Mouse (Mus musculus) thymus, adult 2 months (tissue): ENCODE data around the gene Foxn2. TPM values are rescaled to one million over a fixed set of nuclear protein-coding genes. Genes with fewer than 3 reads are reported as not detected.
"Not testable (repeated sequence)": the region's sequence is repeated elsewhere in the genome, so short reads cannot be mapped to it uniquely, and the experiment has no call there.

Experiments used
- DNase-seq: peaks from one replicate; pipeline ENCODE4 v3.0.0; 2021
- H3K27ac ChIP-seq: fragments of 200-500 bp; 2 replicates; pipeline ENCODE4 v1.5.1; 2012; ENCODE audit warnings: low read length, control low read depth; ENCODE audit not compliant: control insufficient read depth, insufficient read depth
- H3K27me3 ChIP-seq: fragments of 200-500 bp; 2 replicates; pipeline ENCODE4 v1.6.1; 2012; ENCODE audit warnings: mild to moderate bottlenecking, low read length, moderate library complexity, mixed read lengths; ENCODE audit not compliant: control insufficient read depth, insufficient read depth
- H3K36me3 ChIP-seq: fragments of 200-500 bp; 2 replicates; pipeline ENCODE4 v1.6.1; 2012; ENCODE audit warnings: mild to moderate bottlenecking, low read length, moderate library complexity; ENCODE audit not compliant: control insufficient read depth, insufficient read depth
- H3K4me1 ChIP-seq: fragments of 200-500 bp; replicated peaks from 2 replicates; pipeline ENCODE4 v1.6.1; 2012; ENCODE audit warnings: low read length; ENCODE audit not compliant: control insufficient read depth, insufficient read depth
- H3K4me3 ChIP-seq: fragments of 200-500 bp; 2 replicates; pipeline ENCODE4 v1.5.1; 2012; ENCODE audit warnings: mild to moderate bottlenecking, low read length, control low read depth, moderate library complexity; ENCODE audit not compliant: control insufficient read depth, insufficient read depth
- CTCF ChIP-seq: fragments of 200-500 bp; IDR thresholded peaks from 2 replicates; pipeline ENCODE4 v1.5.1; 2012; ENCODE audit warnings: mild to moderate bottlenecking, control low read depth, low read length, moderate library complexity, borderline replicate concordance; ENCODE audit not compliant: control insufficient read depth, poor library complexity, insufficient read depth; ENCODE audit errors: extremely low read depth
- POLR2A ChIP-seq: fragments of 200-500 bp; IDR thresholded peaks from 2 replicates; pipeline ENCODE4 v1.6.1; 2012; ENCODE audit warnings: mild to moderate bottlenecking, low read length, control low read depth, moderate library complexity; ENCODE audit not compliant: control insufficient read depth, poor library complexity, insufficient read depth; ENCODE audit errors: extremely low read depth
- WGBS: fragments of 180-500 bp; shearing (Covaris S2); methylation state at CpG from one replicate; pipeline ENCODE4 v1.1.7; 2018; 5-methylcytosine and 5-hydroxymethylcytosine counted together
- polyA plus RNA-seq: library from polyadenylated mRNA; depleted of rRNA; stranded (reverse); fragments of >200 nt; gene quantifications from 2 replicates; pipeline ENCODE4 v1.2.3, GENCODE M21; 2012

Foxn2 gene
- polyA plus RNA-seq, 1 experiment, result 11.0 TPM

GRCm38 (mm10) chr17:88459516-88459915 is 19.0 kb downstream of the Foxn2 start:
- DNase-seq, result no peak
- TF ChIP-seq POLR2A, result no peak
- TF ChIP-seq CTCF, result no peak
- Histone ChIP-seq H3K4me3 (no peak overlapping the region), H3K4me1 (no peaks in the 10 kb centered on the region), H3K27me3 (no peaks in the 10 kb centered on the region), H3K27ac (no peak overlapping the region), H3K36me3 (peaks cover 9% of the 10 kb centered on the region)
- WGBS, result 79% methylated on average over 2 of the region's 2 CpGs

GRCm38 (mm10) chr17:88459916-88460901 is 19.7 kb downstream of the Foxn2 start:
- no peaks in the 10 kb centered on the region for H3K27me3 ChIP-seq
- H3K27ac ChIP-seq, result no peak overlapping the region
- 94% methylated on average over 7 of the region's 7 CpGs for WGBS

DNA sequence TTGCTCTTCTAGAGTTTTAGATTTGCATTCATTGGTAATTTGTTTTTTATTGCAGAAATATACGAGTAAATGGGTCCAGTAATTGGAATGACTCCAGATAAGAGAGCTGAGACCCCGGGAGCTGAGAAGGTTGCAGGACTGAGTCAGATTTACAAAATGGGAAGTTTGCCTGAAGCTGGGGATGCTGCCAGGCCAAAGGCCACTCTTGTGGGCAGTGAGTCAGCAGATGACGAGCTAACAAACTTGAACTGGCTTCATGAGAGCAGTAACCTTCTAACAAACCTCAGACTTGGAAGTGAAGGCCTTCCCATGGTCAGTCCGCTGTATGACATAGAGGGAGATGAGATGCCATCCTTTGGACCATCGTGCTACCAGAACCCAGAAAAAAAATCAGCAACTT is 22.1 kb downstream of the Foxn2 start:
- no peak for DNase-seq
- Histone ChIP-seq H3K36me3 (peaks cover 14% of the 10 kb centered on the region), H3K4me1 (no peaks in the 10 kb centered on the region), H3K27ac (no peak overlapping the region), H3K27me3 (no peaks in the 10 kb centered on the region), H3K4me3 (no peak overlapping the region)
- 59% methylated on average over 5 of the region's 5 CpGs for WGBS
- TF ChIP-seq CTCF (no peak), POLR2A (no peak)

More at GRCm38 (mm10) chr17:88459916-88460901, 19.7 kb downstream of the Foxn2 start:
- Histone ChIP-seq H3K4me3 (no peak overlapping the region), H3K36me3 (peaks cover 9% of the 10 kb centered on the region), H3K4me1 (no peaks in the 10 kb centered on the region)
- no peak for DNase-seq
- no peak for TF ChIP-seq POLR2A
- TF ChIP-seq CTCF, result no peak

DNA sequence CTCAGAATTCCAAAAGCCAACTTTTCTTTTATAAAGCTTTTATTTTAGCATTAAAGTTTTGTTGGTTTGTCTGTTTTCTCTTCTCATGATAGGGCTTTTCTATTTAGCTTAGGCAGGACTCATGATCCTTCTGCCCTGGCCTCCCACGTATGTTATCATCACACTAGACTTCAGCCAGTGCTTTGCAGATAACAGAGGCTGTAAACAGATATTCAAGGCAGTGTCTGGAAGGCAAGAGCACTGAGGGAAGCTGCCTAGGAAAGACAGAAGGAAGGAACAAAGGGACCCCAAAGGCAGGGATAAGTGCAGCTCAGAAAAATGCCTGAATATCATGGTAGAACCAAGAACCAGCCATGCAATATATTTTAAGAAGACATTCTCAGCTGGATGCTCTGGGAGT is 26.1 kb downstream of the Foxn2 start:
- Histone ChIP-seq H3K4me1 (no peaks in the 10 kb centered on the region), H3K4me3 (no peak overlapping the region), H3K27me3 (no peaks in the 10 kb centered on the region), H3K36me3 (peaks cover 16% of the 10 kb centered on the region), H3K27ac (no peak overlapping the region)
- TF ChIP-seq POLR2A (no peak), CTCF (no peak)
- no peak for DNase-seq
- 97% methylated on average over 1 of the region's 1 CpGs for WGBS

DNA sequence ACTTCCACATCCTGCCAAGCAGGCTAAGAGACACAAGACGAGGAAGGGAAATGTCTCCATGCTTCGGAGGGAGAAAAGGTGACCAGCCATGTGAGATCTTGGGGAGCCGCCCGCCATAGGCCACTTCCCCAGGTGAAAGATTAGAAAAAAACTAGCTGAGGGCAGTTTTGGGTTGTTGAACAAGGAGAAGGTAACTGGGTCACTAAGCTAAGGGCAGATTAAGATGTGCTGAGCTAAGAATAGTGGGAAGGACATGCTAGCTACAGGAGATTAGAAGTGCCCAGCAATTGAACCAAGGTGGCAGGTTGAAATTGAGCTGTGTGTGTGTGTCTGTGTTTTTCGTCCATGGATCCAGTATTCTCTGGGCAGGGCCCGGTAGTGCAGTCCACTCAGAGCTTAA is 27.2 kb downstream of the Foxn2 start:
- no peaks in the 10 kb centered on the region for H3K4me1 ChIP-seq
- H3K4me3 ChIP-seq, result no peak overlapping the region
- WGBS, result 94% methylated on average over 6 of the region's 6 CpGs
- H3K27ac ChIP-seq, result no peak overlapping the region
- TF ChIP-seq POLR2A (no peak), CTCF (no peak)
- H3K36me3 ChIP-seq, result peaks cover 13% of the 10 kb centered on the region
- no peak for DNase-seq
- H3K27me3 ChIP-seq, result no peaks in the 10 kb centered on the region

DNA sequence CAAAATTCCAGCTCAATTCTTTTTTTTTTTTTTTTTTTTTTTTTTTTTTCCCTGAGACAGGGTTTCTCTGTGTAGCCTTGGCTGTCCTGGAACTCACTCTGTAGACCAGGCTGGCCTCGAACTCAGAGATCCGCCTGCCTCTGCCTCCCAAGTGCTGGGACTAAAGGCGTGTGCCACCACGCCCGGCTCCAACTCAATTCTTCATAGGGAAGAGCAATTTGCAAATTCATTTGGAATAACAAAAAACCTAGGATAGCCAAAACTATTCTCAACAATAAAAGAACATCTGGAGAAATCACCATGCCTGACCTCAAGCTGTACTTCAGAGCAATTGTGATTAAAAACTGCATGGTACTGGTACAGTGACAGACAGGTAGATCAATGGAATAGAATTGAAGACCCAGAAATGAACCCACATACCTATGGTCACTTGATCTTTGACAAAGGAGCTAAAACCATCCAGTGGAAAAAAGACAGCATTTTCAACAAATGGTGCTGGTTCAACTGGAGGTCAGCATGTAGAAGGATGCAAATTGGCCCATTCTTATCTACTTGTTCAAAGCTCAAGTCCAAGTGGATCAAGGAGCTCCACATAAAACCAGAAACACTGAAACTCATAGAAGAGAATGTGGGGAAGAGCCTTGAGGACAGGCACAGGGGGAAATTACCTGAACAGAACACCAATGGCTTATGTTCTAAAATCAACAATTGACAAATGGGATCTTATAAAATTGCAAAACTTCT is 28.3 kb downstream of the Foxn2 start:
- not testable (repeated sequence) for H3K4me3 ChIP-seq, H3K4me1 ChIP-seq, H3K27me3 ChIP-seq, H3K27ac ChIP-seq, DNase-seq
- 98% methylated on average over 5 of the region's 5 CpGs for WGBS
- H3K36me3 ChIP-seq, result peaks cover 11% of the 10 kb centered on the region; the same call in 1 of the 2 replicates
